17 mouse cellular contexts compared by ENCODE assay signal in genomic region chr5:134427664-134428063, GRCm38 (mm10). TPM values are rescaled to one million over a fixed set of nuclear protein-coding genes. Genes with fewer than 3 reads are reported as not detected.
DNase-seq lines count a peak whose midpoint lies in the region; TF ChIP-seq lines count a peak whose summit lies in the region.
"Had no signal": no experiment of that assay in that cellular context is flagged by ENCODE, and none has a peak within 500 bp of the region (broad histone marks: within the 10 kb centered on the region; RNA-seq: fewer than 3 reads in every experiment).

No protein-coding gene starts in this region.

- no peak for TF ChIP-seq CTCF in ES-Bruce4 (IDR thresholded peaks at IDR 0.05; ENCODE audit: low read depth, low read length)
- TF ChIP-seq CTCF in layer of hippocampus, adult 2 months (conservative IDR thresholded peaks at IDR 0.05): no peak

- peak; percentile 87 for DNase-seq in brain, adult 2 months (ENCODE audit: low read depth, low spot score)
- DNase-seq in layer of hippocampus, adult 2 months (ENCODE audit: low spot score in 2 of 2): peak; percentile 49 to 55
- DNase-seq in left cerebral cortex, postnatal 25 days (ENCODE audit: low spot score in 2 of 2): peak; percentile 74 to 95
- no peak for DNase-seq in gastrocnemius, postnatal 10 days
- no peak for DNase-seq in natural killer cell, adult 2 months (ENCODE audit: low spot score in 2 of 2)
- DNase-seq in cerebellum, postnatal 10 days: no peak
- DNase-seq in embryo, embryonic 9.5 days (ENCODE audit: extremely low spot score): no peak
- DNase-seq: cerebellum, postnatal 25 days; gastrocnemius, postnatal 14 days; thymus, postnatal 14 days had no signal

- H3K36me3 ChIP-seq in ES-Bruce4 (ENCODE audit: control insufficient read depth, insufficient read depth, low read length, poor library complexity, severe bottlenecking): no peaks in the 10 kb centered on the region
- H3K36me3 ChIP-seq: liver, embryonic 12.5 days; neural tube, embryonic 15.5 days had no signal

- no peak overlapping the region for H3K27ac ChIP-seq in ES-Bruce4 (ENCODE audit: insufficient read depth, low read length)
- H3K27ac ChIP-seq in layer of hippocampus, adult 2 months: no peak overlapping the region
- H3K27ac ChIP-seq: heart, embryonic 10.5 days; intestine, embryonic 15.5 days; liver, embryonic 12.5 days; neural tube, embryonic 15.5 days had no signal

- TF ChIP-seq EP300 in ES-Bruce4 (IDR thresholded peaks at IDR 0.05; ENCODE audit: insufficient read depth, low read depth, low read length): no peak

- no peak overlapping the region for H3K4me3 ChIP-seq in ES-Bruce4 (ENCODE audit: low read depth, low read length)
- no peak overlapping the region for H3K4me3 ChIP-seq in layer of hippocampus, adult 2 months
- H3K4me3 ChIP-seq: heart, embryonic 10.5 days; intestine, embryonic 15.5 days; liver, embryonic 12.5 days; megakaryocyte, embryonic 14.5 days; neural tube, embryonic 15.5 days had no signal

- no peaks in the 10 kb centered on the region for H3K27me3 ChIP-seq in ES-Bruce4 (ENCODE audit: control insufficient read depth, insufficient read depth, low read length, poor library complexity, severe bottlenecking)
- H3K27me3 ChIP-seq: intestine, embryonic 15.5 days; liver, embryonic 12.5 days; neural tube, embryonic 15.5 days; Patski had no signal

- intact Hi-C loops in left cerebral cortex, postnatal 25 days (cut with DNase I): loop anchor here (2.0 kb wide), 1 partner anchor 41 kb away; no protein-coding TSS in a partner anchor

- peak overlapping the region; percentile 36 for H3K9ac ChIP-seq in ES-Bruce4 (ENCODE audit: low read depth, poor library complexity, severe bottlenecking)
- H3K9ac ChIP-seq: intestine, embryonic 15.5 days; liver, embryonic 12.5 days; neural tube, embryonic 15.5 days had no signal

- H3K9me3 ChIP-seq in ES-Bruce4 (replicated peaks; ENCODE audit: control insufficient read depth, insufficient read depth, low read length, poor library complexity, severe bottlenecking): no peaks in the 10 kb centered on the region
- H3K9me3 ChIP-seq: heart, embryonic 10.5 days; intestine, embryonic 15.5 days; liver, embryonic 12.5 days; megakaryocyte, embryonic 14.5 days; neural tube, embryonic 15.5 days had no signal

- peaks cover 4% of the 10 kb centered on the region for H3K4me1 ChIP-seq in ES-Bruce4 (ENCODE audit: control insufficient read depth, insufficient read depth, low read length)

- TF ChIP-seq POLR2A in ES-Bruce4 (IDR thresholded peaks at IDR 0.05; ENCODE audit: insufficient read depth, low read length): no peak

RNA-seq across cellular contexts. Expression of gene Gtf2ird1, which starts 28.9 kb away (rescaled TPM):
- polyA plus RNA-seq in ES-Bruce4 (2011; ENCODE audit: insufficient read depth, insufficient read length, low read depth, missing spikeins): 91.5 and 94.2 TPM in 2 replicates
- total RNA-seq in layer of hippocampus, adult 2 months (2021): 10 to 100 TPM; 22.8 to 25.4 TPM
- total RNA-seq in left cerebral cortex, postnatal 25 days (2021): 10 to 100 TPM; 42.5 to 43.7 TPM
- total RNA-seq in gastrocnemius, postnatal 10 days (2021): 10 to 100 TPM; 19.9 to 29.2 TPM

Comparison
In these comparisons a context has a peak if more than half of its experiments do, and no peak if none do; other contexts are left out.
1. DNase-seq: peak in brain, adult 2 months (single experiment), layer of hippocampus, adult 2 months (2 of 2) and left cerebral cortex, postnatal 25 days (2 of 2); none in gastrocnemius, postnatal 10 days (single experiment), natural killer cell, adult 2 months (0 of 2), cerebellum, postnatal 10 days (0 of 2) and embryo, embryonic 9.5 days (single experiment).